Mouse (Mus musculus): ENCODE data around the gene Tln2.

The Tln2 gene

GRCm38 (mm10) chr9:67549332-67549731, 10.2 kb downstream of the Tln2 start:
- peak in 1 of 2 experiments; percentile 46 for DNase-seq (ENCODE audit: inconsistent age in 2 of 2, low spot score in 1 of 2)

DNA sequence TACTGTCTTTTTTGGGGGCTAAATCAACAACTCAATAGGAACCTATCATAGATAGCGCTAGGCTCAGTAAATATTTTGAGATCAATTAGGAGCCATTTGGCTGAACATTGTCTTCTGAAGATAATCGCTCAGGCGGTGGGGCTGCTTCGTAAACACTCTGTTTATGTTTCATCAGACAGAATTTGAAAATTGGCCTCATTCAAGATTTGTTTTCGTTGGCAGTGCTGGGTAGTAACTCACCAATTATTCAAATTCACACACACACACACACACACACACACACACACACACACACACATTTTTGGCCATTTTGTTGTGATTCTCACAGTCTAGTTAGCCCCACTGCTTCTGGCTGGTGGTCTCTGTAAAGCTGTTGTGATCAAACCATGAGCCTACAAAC, 12.9 kb downstream of the Tln2 start:
- DNase-seq (ENCODE audit: inconsistent age in 2 of 2, low spot score in 1 of 2), result no peak

DNA sequence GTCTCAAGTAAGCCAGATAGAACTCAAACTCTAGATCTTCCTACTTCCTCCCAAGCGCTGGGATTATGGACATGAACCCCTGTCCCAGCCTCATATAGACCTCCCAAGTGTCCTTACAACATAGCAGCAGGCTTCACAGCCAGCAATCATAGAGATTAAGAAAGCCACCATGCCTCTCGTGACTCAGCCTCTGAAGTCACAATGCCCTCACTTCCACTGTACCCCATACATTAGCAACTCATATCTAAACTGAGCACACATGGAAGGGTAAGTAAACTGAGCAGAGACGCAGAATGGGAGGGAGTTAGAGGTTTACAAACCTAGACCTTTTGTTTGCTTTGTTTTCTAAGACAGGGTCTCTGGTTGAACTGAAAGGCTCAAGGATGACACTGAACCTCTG, 13.7 kb downstream of the Tln2 start:
- no peak for DNase-seq (ENCODE audit: inconsistent age in 2 of 2, low spot score in 1 of 2)

- no peak for DNase-seq (ENCODE audit: inconsistent age in 2 of 2, low spot score in 1 of 2)
Observed at GRCm38 (mm10) chr9:67544783-67545182, 14.7 kb downstream of the Tln2 start.

DNA sequence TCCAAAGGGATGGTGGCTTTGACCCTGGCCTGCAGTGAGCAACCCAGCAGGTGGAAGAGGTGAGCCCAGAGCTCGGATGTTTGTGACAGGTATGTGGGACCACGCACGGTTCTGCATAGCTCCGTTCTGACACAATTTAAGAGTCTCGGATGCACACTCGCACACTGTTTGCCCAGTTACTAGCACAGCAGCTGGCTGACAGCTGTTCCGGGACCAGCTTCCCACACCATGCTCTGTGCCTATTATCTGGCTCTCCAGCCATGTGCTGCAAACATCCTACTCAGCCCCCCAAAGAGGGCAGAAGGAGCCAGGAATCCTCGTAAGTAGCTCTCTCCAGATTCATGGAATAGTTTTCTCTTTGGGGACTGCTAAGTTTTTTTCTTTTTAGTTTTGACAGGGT, 17.6 kb downstream of the Tln2 start:
- DNase-seq (ENCODE audit: inconsistent age in 2 of 2, low spot score in 1 of 2), result no peak

DNA sequence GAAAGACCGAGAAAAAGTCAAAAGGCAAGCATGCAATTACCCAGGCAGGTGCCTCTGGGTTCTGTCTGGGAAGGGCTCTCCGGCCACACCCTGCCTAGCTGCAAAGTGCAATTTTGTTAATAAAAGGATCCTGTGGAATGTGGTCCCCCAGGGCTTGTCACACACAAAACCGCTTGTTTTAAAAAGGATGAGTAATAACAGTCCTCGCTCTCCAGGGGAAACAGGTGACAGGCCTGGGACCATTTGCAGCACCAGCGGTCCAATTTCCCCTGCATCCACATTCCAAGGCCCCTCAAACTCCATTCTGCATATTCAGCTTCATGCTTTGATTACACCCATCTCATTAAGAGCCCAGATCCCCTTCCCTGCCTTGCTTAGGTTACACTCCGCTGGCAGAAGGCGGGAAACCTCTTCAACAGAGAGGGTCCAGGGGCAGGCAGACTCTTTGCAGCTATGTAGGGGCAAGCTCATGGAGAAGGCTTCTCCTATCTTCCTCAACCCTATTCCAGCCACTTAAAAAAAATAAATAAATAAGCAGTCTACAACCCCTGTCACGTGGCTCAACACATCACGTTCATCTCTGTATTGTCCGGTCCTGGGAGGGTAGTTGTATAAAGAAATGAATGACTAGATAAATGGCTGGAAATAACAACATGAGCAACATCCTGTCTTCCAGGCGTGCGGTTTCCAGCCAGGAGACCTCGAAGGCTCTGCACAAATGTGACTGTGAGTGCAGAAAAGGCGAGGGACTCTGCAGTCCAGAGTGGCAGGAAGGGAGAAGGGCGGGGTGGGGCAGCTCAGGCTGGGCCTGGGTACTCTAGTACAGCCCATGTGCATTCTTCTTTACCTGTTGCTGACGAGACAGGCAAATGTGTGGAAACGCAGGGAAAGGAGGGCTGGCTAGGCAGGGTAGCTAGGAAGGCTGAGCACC, 19.5 kb downstream of the Tln2 start:
- DNase-seq (ENCODE audit: inconsistent age in 2 of 2, low spot score in 1 of 2), result no peak

GRCm38 (mm10) chr9:67534420-67534819, 25.1 kb downstream of the Tln2 start:
- DNase-seq (ENCODE audit: inconsistent age in 2 of 2, low spot score in 1 of 2), result peak in 1 of 2 experiments; percentile 47

DNA sequence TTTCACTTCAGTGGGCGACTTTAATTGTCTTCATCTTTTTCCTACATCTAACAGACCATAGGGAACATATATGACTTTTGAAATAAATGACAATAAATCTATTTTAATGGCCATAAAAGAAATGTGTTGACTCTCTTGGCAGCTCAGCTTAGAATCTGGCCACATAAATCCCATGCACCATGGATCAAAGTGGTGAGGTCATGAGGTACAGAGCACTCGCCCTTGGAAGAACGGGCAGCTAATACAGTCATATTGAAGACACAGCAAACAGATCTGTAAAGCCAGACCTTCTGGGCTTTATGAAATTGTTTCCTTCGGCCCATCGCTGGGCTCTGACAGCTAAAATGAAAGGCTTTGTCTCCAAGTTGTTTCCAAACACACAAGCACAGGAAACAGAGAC, 26.2 kb downstream of the Tln2 start:
- no peak for DNase-seq (ENCODE audit: inconsistent age in 2 of 2, low spot score in 1 of 2)

DNA sequence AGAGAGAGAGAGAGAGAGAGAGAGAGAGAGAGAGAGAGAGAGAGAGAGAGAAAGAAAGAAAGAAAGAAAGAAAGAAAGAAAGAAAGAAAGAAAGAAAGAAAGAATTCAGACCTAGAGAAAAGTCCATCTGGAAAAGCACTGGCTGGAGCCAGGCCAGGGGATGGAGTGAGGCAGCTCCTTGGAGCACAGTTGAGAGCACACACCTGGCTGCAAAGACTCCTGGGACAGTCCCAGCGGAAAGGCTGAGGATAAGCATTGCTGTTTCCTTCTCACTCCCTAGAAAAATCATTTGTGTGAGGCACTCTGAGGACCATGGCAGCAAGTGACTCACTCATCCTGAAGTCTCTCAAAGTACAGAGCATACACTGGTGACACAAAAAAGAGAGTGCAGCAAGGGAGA, 26.9 kb downstream of the Tln2 start:
- no peak for DNase-seq (ENCODE audit: inconsistent age in 2 of 2, low spot score in 1 of 2)

GRCm38 (mm10) chr9:67529600-67529999, 29.9 kb downstream of the Tln2 start:
- DNase-seq (ENCODE audit: inconsistent age in 2 of 2, low spot score in 1 of 2), result no peak

- DNase-seq (ENCODE audit: inconsistent age in 2 of 2, low spot score in 1 of 2), result no peak
Observed at GRCm38 (mm10) chr9:67527726-67528125, 31.8 kb downstream of the Tln2 start.

DNA sequence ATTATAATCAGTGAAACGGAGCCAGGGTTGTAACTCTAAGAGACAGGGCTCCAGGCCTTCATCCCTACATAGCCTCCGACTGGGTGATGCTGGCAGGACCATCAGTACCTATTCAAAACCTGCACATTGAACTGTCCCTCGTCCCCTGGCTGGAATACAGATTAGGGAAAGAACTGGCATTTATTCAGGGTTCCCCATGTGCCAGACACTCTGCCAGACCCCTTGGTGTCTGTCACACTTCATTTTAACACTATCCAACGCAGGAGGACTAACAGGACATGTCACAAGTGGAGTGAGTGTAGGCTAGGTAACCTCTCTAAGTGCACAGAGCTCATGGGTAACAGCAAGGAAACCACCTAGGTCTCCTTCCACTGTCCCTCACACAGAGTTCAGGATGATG, 37.8 kb downstream of the Tln2 start:
- DNase-seq (ENCODE audit: inconsistent age in 2 of 2, low spot score in 1 of 2), result peak in 1 of 2 experiments; percentile 33

DNA sequence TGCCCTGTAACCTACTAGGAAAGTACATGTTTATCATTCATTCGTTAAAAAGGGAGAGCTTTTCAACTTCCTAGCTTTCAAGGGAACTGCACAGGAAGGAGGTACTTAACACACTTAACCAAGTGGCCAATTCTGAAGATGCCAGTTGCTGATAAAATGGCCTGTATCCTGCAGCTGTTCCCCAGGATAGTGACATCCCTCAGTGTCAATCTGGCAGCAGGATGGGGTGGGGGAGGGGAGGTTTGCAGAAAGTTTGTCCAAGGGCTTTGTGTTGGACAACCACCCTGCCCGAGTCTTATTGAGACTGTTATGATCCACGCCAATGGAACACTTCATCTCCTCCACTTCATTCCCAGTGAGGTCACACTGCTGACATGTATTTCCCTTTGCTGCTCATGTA, 50.0 kb downstream of the Tln2 start:
- DNase-seq (ENCODE audit: inconsistent age in 2 of 2, low spot score in 1 of 2), result no peak

GRCm38 (mm10) chr9:67504669-67505260, 54.7 kb downstream of the Tln2 start:
- DNase-seq (ENCODE audit: inconsistent age in 2 of 2, low spot score in 1 of 2), result no peak

DNA sequence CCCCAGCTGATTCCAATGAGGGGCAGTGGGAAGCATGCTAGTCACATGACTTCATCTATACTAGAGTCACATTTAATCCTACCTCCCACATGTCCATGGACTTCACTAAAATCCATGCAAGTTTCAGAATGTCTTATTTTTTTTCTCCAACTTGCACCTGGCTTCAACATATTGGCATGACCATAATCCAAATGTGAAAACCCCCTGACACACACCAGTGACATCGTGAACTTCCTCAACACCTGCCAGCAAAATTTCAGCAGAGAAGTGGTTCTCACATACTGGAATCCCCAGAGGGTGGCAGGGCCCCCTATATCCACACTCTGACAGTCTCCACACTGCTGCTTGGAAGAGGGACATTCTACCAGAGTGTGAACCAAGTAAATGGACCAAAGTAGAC, 57.7 kb downstream of the Tln2 start:
- no peak for DNase-seq (ENCODE audit: inconsistent age in 2 of 2, low spot score in 1 of 2)

- DNase-seq (ENCODE audit: inconsistent age in 2 of 2, low spot score in 1 of 2), result no peak
Observed at GRCm38 (mm10) chr9:67496368-67496767, 63.1 kb downstream of the Tln2 start.

GRCm38 (mm10) chr9:67495350-67495749, 64.2 kb downstream of the Tln2 start:
- peak; percentile 24 to 74 for DNase-seq (ENCODE audit: inconsistent age in 2 of 2, low spot score in 1 of 2)

GRCm38 (mm10) chr9:67493876-67494552, 65.5 kb downstream of the Tln2 start:
- peak in 1 of 2 experiments; percentile 61 for DNase-seq (ENCODE audit: inconsistent age in 2 of 2, low spot score in 1 of 2)

DNA sequence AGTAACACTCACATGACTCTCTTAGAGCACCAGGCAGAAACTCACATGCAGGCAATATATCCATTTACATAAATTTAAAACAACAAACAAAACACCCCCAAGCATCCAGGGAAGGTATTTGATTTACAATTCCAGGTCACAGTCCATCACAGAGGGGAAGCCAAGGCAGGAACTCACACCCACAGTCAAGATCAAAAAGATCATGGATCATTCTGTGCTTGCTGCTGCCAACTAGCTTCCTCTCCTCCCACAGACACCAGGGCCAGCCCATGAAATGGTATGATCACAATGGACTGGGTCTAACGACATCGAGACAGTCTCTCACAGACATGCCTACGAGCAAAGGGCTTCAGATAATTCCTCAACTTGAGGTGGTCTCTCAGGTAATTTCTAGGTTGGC, 70.1 kb downstream of the Tln2 start:
- peak in 1 of 2 experiments; percentile 33 for DNase-seq (ENCODE audit: inconsistent age in 2 of 2, low spot score in 1 of 2)

- no peak for DNase-seq (ENCODE audit: inconsistent age in 2 of 2, low spot score in 1 of 2)
Observed at GRCm38 (mm10) chr9:67486621-67487020, 72.9 kb downstream of the Tln2 start.

- DNase-seq (ENCODE audit: inconsistent age in 2 of 2, low spot score in 1 of 2), result peak in 1 of 2 experiments; percentile 39
Observed at GRCm38 (mm10) chr9:67485169-67486072, 74.1 kb downstream of the Tln2 start.
